Comparison of ENCODE assay signal across 16 mouse cellular contexts in the genomic region with DNA sequence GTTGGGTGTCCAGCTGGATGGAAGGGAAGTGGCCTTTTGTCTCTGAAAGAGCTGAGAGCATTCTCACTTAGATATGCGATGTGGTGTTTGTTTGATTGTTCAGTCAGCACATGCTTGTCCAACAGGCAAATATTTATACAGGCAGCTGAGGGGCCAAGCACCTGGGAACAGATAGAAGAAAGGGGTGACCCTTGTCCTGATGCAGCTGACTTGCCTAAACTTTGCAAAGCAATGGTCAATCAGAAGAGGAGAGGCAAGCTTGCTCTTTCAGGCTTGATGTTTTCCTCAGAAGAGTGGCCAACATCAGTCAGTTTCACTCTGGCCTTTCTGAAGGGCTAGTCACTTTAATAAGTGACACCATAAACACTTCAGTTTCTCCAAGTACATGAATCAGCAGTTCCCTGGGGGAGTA.
A peak's percentile ranks its signal among the peaks of the same experiment; 100 is the strongest.
DNase-seq lines count a peak whose midpoint lies in the region; ATAC-seq lines count a peak whose summit lies in the region.
"Had no signal": no experiment of that assay in that cellular context is flagged by ENCODE, and none has a peak within 500 bp of the region (broad histone marks: within the 10 kb centered on the region; RNA-seq: fewer than 3 reads in every experiment).

No protein-coding gene starts in this region.

- no peak overlapping the region for H3K9ac ChIP-seq in embryonic facial prominence, embryonic 12.5 days
- no peak overlapping the region for H3K9ac ChIP-seq in kidney, embryonic 16.5 days (replicated peaks; ENCODE audit: low read length)
- H3K9ac ChIP-seq in lung, embryonic 16.5 days (ENCODE audit: low read length): no peak overlapping the region
- H3K9ac ChIP-seq: hindbrain, embryonic 15.5 days; liver, embryonic 14.5 days had no signal

- H3K27ac ChIP-seq in embryonic facial prominence, embryonic 12.5 days: peak overlapping the region; percentile 50; the same call in 1 of the 2 replicates
- peak overlapping the region; percentile 84 for H3K27ac ChIP-seq in kidney, embryonic 16.5 days (ENCODE audit: low read length)
- peak overlapping the region; percentile 60 for H3K27ac ChIP-seq in lung, embryonic 16.5 days (ENCODE audit: low read length)
- H3K27ac ChIP-seq: hindbrain, embryonic 15.5 days; liver, embryonic 14.5 days had no signal

- H3K4me1 ChIP-seq in embryonic facial prominence, embryonic 12.5 days: peaks cover 23% of the 10 kb centered on the region
- H3K4me1 ChIP-seq in kidney, embryonic 16.5 days (ENCODE audit: insufficient read depth, low read length): peaks cover 56% of the 10 kb centered on the region
- peaks cover 51% of the 10 kb centered on the region for H3K4me1 ChIP-seq in lung, embryonic 16.5 days (replicated peaks; ENCODE audit: control insufficient read depth, insufficient read depth, low read length)

- 68% methylated on average over 1 of the region's 1 CpGs for WGBS in embryonic facial prominence, embryonic 12.5 days
- WGBS in kidney, embryonic 16.5 days: 43% methylated on average over 1 of the region's 1 CpGs
- 3% methylated on average over 1 of the region's 1 CpGs for WGBS in lung, embryonic 16.5 days

- H3K4me2 ChIP-seq in embryonic facial prominence, embryonic 12.5 days (replicated peaks): no peak overlapping the region
- H3K4me2 ChIP-seq in kidney, embryonic 16.5 days (replicated peaks; ENCODE audit: low read depth, low read length): no peak overlapping the region
- no peak overlapping the region for H3K4me2 ChIP-seq in lung, embryonic 16.5 days (ENCODE audit: low read depth, low read length)
- H3K4me2 ChIP-seq: hindbrain, embryonic 15.5 days had no signal

- no peak for ATAC-seq in embryonic facial prominence, embryonic 12.5 days (ENCODE audit: insufficient number of reproducible peaks, insufficient read depth, low FRiP score, low TSS enrichment)
- peak; percentile 60; the same call in 1 of the 2 replicates for ATAC-seq in kidney, embryonic 16.5 days (ENCODE audit: low FRiP score, low TSS enrichment)
- peak; percentile 35 for ATAC-seq in lung, embryonic 16.5 days (ENCODE audit: low read depth)
- ATAC-seq: forebrain, embryonic 16.5 days had no signal

- H3K9me3 ChIP-seq in embryonic facial prominence, embryonic 12.5 days: no peaks in the 10 kb centered on the region
- H3K9me3 ChIP-seq in kidney, embryonic 16.5 days (ENCODE audit: low read length): no peaks in the 10 kb centered on the region
- H3K9me3 ChIP-seq in lung, embryonic 16.5 days (ENCODE audit: control insufficient read depth, low read length): no peaks in the 10 kb centered on the region
- H3K9me3 ChIP-seq: hindbrain, embryonic 15.5 days had no signal

- H3K36me3 ChIP-seq in embryonic facial prominence, embryonic 12.5 days: no peaks in the 10 kb centered on the region
- H3K36me3 ChIP-seq in kidney, embryonic 16.5 days (ENCODE audit: insufficient read depth, low read length): no peaks in the 10 kb centered on the region
- no peaks in the 10 kb centered on the region for H3K36me3 ChIP-seq in lung, embryonic 16.5 days (ENCODE audit: control insufficient read depth, insufficient read depth, low read length)
- H3K36me3 ChIP-seq: hindbrain, embryonic 15.5 days had no signal

- H3K27me3 ChIP-seq in embryonic facial prominence, embryonic 12.5 days: no peaks in the 10 kb centered on the region
- H3K27me3 ChIP-seq in kidney, embryonic 16.5 days (ENCODE audit: insufficient read depth, low read length): no peaks in the 10 kb centered on the region
- H3K27me3 ChIP-seq in lung, embryonic 16.5 days (ENCODE audit: control insufficient read depth, insufficient read depth, low read depth, low read length): no peaks in the 10 kb centered on the region
- H3K27me3 ChIP-seq: hindbrain, embryonic 15.5 days had no signal

- DNase-seq in kidney, adult 18-20 months: peak; percentile 13
- DNase-seq in kidney, postnatal 25 days: no peak
- DNase-seq in frontal cortex, adult 2 months (ENCODE audit: extremely low spot score in 1 of 2, low spot score in 1 of 2): no peak
- DNase-seq in cerebellum, postnatal 10 days: no peak
- DNase-seq: adrenal gland, adult 8-10 months; cerebellum, postnatal 14 days; gastrocnemius, postnatal 36 days; layer of hippocampus, postnatal 36 days; midbrain, embryonic 14.5 days; right cerebral cortex, postnatal 14 days had no signal

- no peak overlapping the region for H3K4me3 ChIP-seq in embryonic facial prominence, embryonic 12.5 days
- H3K4me3 ChIP-seq in kidney, embryonic 16.5 days (ENCODE audit: low read length): no peak overlapping the region
- H3K4me3 ChIP-seq in lung, embryonic 16.5 days (ENCODE audit: low read length): no peak overlapping the region
- H3K4me3 ChIP-seq: hindbrain, embryonic 15.5 days had no signal
